Mouse (Mus musculus) adrenal gland, postnatal 10 days (tissue): Measurements from ENCODE around the gene Ptcd2. TPM values are rescaled to one million over a fixed set of nuclear protein-coding genes. Genes with fewer than 3 reads are reported as not detected.
"Not testable (repeated sequence)": the region's sequence is repeated elsewhere in the genome, so short reads cannot be mapped to it uniquely, and the experiment has no call there.

Experiments used
- DNase-seq: peaks from one replicate; pipeline ENCODE4 v3.0.0; 2021; ENCODE audit warnings: mixed read lengths
- total RNA-seq, 2 experiments: library from RNA; stranded (reverse); gene quantifications; 2 replicates each; pipeline ENCODE4 v1.2.3; 2021

The Ptcd2 gene
- total RNA-seq, 2 experiments from 2014 or later = 33.8 to 43.0 TPM

- DNase-seq = no peak
Observed at GRCm38 (mm10) chr13:99356428-99357265, 12.1 kb upstream of the Ptcd2 start.

GRCm38 (mm10) chr13:99355861-99356260, 11.4 kb upstream of the Ptcd2 start:
- DNase-seq = no peak

- DNase-seq = no peak
Observed at GRCm38 (mm10) chr13:99355072-99355471, 10.6 kb upstream of the Ptcd2 start.

- no peak for DNase-seq
Observed at GRCm38 (mm10) chr13:99353490-99353851, 9.0 kb upstream of the Ptcd2 start.

- peak; percentile 94 for DNase-seq
Observed at GRCm38 (mm10) chr13:99352758-99353489, 8.4 kb upstream of the Ptcd2 start.

GRCm38 (mm10) chr13:99351596-99351995, 7.1 kb upstream of the Ptcd2 start:
- no peak for DNase-seq

- no peak for DNase-seq
Observed at GRCm38 (mm10) chr13:99351186-99351585, 6.7 kb upstream of the Ptcd2 start.

- no peak for DNase-seq
Observed at GRCm38 (mm10) chr13:99350009-99350408, 5.5 kb upstream of the Ptcd2 start.

GRCm38 (mm10) chr13:99343876-99344598, 468 bp downstream of the Ptcd2 start:
- DNase-seq = peak; percentile 26

- no peak for DNase-seq
Observed at GRCm38 (mm10) chr13:99341504-99341903, 3.0 kb downstream of the Ptcd2 start.

- DNase-seq = no peak
Observed at GRCm38 (mm10) chr13:99337510-99337909, 7.0 kb downstream of the Ptcd2 start.

- DNase-seq = no peak
Observed at GRCm38 (mm10) chr13:99331255-99331654, 13.2 kb downstream of the Ptcd2 start.

- not testable (repeated sequence) for DNase-seq
Observed at GRCm38 (mm10) chr13:99324337-99324685, 20.2 kb downstream of the Ptcd2 start.

GRCm38 (mm10) chr13:99323632-99324336, 20.7 kb downstream of the Ptcd2 start:
- DNase-seq = no peak

GRCm38 (mm10) chr13:99322915-99323314, 21.6 kb downstream of the Ptcd2 start:
- DNase-seq = not testable (repeated sequence)

GRCm38 (mm10) chr13:99320453-99320852, 24.1 kb downstream of the Ptcd2 start:
- no peak for DNase-seq

GRCm38 (mm10) chr13:99317058-99317457, 27.4 kb downstream of the Ptcd2 start:
- DNase-seq = peak; percentile 74

- peak; percentile 33 for DNase-seq
Observed at GRCm38 (mm10) chr13:99316366-99316765, 28.1 kb downstream of the Ptcd2 start.

GRCm38 (mm10) chr13:99314657-99315181, 29.8 kb downstream of the Ptcd2 start:
- no peak for DNase-seq

- no peak for DNase-seq
Observed at GRCm38 (mm10) chr13:99314098-99314497, 30.4 kb downstream of the Ptcd2 start.

GRCm38 (mm10) chr13:99308393-99308792, 36.1 kb downstream of the Ptcd2 start:
- no peak for DNase-seq

- peak; percentile 47 for DNase-seq
Observed at GRCm38 (mm10) chr13:99307930-99308359, 36.6 kb downstream of the Ptcd2 start.
